Mouse (Mus musculus) neural tube, embryonic 13.5 days (tissue): ENCODE results near the gene Nynrin. TPM values are rescaled to one million over a fixed set of nuclear protein-coding genes. Genes with fewer than 3 reads are reported as not detected.

Source experiments
- ATAC-seq: fragments of 200-750 bp; cut with Nextera tagmentation; 2 replicates; pipeline ENCODE4 v1.8.0; 2017; ENCODE audit warnings: low read depth, mild to moderate bottlenecking, moderate TSS enrichment, moderate library complexity
- H3K27ac ChIP-seq: fragments of 300-500 bp; sonication (generic); replicated peaks from 2 replicates; pipeline ENCODE4 v1.5.1; 2015; ENCODE audit warnings: moderate library complexity, mild to moderate bottlenecking, inconsistent platforms
- H3K27me3 ChIP-seq: fragments of 300-500 bp; sonication (generic); 2 replicates; pipeline ENCODE4 v1.6.1; 2015; ENCODE audit warnings: mild to moderate bottlenecking, inconsistent platforms
- H3K36me3 ChIP-seq: fragments of 300-500 bp; sonication (generic); 2 replicates; pipeline ENCODE4 v1.6.1; 2015; ENCODE audit warnings: mild to moderate bottlenecking, inconsistent platforms
- H3K4me1 ChIP-seq: fragments of 300-500 bp; sonication (generic); replicated peaks from 2 replicates; pipeline ENCODE4 v1.6.1; 2015; ENCODE audit warnings: inconsistent platforms
- H3K4me2 ChIP-seq: fragments of 300-500 bp; sonication (generic); 2 replicates; pipeline ENCODE4 v1.6.1; 2015; ENCODE audit warnings: inconsistent platforms, mild to moderate bottlenecking, moderate library complexity
- H3K4me3 ChIP-seq: fragments of 300-500 bp; sonication (generic); 2 replicates; pipeline ENCODE4 v1.5.1; 2015; ENCODE audit warnings: mild to moderate bottlenecking, inconsistent platforms
- H3K9ac ChIP-seq: fragments of 300-500 bp; sonication (generic); 2 replicates; pipeline ENCODE4 v1.6.1; 2015; ENCODE audit warnings: moderate library complexity, mild to moderate bottlenecking, inconsistent platforms
- H3K9me3 ChIP-seq: fragments of 300-500 bp; sonication (generic); 2 replicates; pipeline ENCODE4 v1.6.1; 2016; ENCODE audit warnings: inconsistent platforms
- WGBS: fragments of 180-500 bp; shearing (Covaris S2); methylation state at CpG from one replicate; pipeline ENCODE4 v1.1.7; 2015; 5-methylcytosine and 5-hydroxymethylcytosine counted together
- polyA plus RNA-seq: library from polyadenylated mRNA; unstranded; fragments of >200 nt; fragmentation: Nextera tagmentation; extraction: Ambion mirVana; gene quantifications from 2 replicates; pipeline ENCODE4 v1.2.1, GENCODE M21; 2015

Nynrin gene
- polyA plus RNA-seq, 1 experiment from 2014 or later: 11.8 TPM

GRCm38 (mm10) chr14:55918240-55919082 is 64.7 kb downstream of the Nynrin start:
- no peak overlapping the region for H3K4me3 ChIP-seq
- H3K36me3 ChIP-seq: no peaks in the 10 kb centered on the region
- H3K9ac ChIP-seq: peak overlapping the region; percentile 45
- H3K4me2 ChIP-seq: peak overlapping the region; percentile 41
- no peaks in the 10 kb centered on the region for H3K9me3 ChIP-seq
- no peaks in the 10 kb centered on the region for H3K27me3 ChIP-seq
- H3K27ac ChIP-seq: no peak overlapping the region
- 45% methylated on average over 14 of the region's 14 CpGs for WGBS
- peak; percentile 87 for ATAC-seq
- peaks cover 4% of the 10 kb centered on the region; the same call in 1 of the 2 replicates for H3K4me1 ChIP-seq

- H3K27me3 ChIP-seq: no peaks in the 10 kb centered on the region
- H3K36me3 ChIP-seq: no peaks in the 10 kb centered on the region
- H3K4me3 ChIP-seq: no peak overlapping the region
- H3K27ac ChIP-seq: no peak overlapping the region
- H3K4me1 ChIP-seq: peaks cover 4% of the 10 kb centered on the region; the same call in 1 of the 2 replicates
- no peak for ATAC-seq
- H3K9me3 ChIP-seq: no peaks in the 10 kb centered on the region
- WGBS: 74% methylated on average over 7 of the region's 7 CpGs
- no peak overlapping the region for H3K4me2 ChIP-seq
- H3K9ac ChIP-seq: no peak overlapping the region
Measured at GRCm38 (mm10) chr14:55922475-55923232, 68.8 kb downstream of the Nynrin start.

Other genes starting within 250 kb of the Nynrin start
- gene Rec8, start 236.0 kb upstream of the Nynrin start, polyA plus RNA-seq: 17.4 and 17.6 TPM in 2 replicates
- gene Ipo4, start 218.1 kb upstream of the Nynrin start, polyA plus RNA-seq: 81.6 and 84.5 TPM in 2 replicates
- 1.9 and 3.0 TPM in 2 replicates for gene Gm49378, start 216.1 kb upstream of the Nynrin start, polyA plus RNA-seq
- 60.0 and 61.2 TPM in 2 replicates for gene Tm9sf1, start 210.2 kb upstream of the Nynrin start, polyA plus RNA-seq
- gene Tssk4, start 203.8 kb upstream of the Nynrin start, polyA plus RNA-seq: 0.30 and 0.31 TPM in 2 replicates
- gene Mdp1, start 193.5 kb upstream of the Nynrin start, polyA plus RNA-seq: 68.6 and 70.4 TPM in 2 replicates
- 51.1 and 55.0 TPM in 2 replicates for gene Gmpr2, start 182.1 kb upstream of the Nynrin start, polyA plus RNA-seq
- 551 and 603 TPM in 2 replicates for gene Nedd8, start 181.9 kb upstream of the Nynrin start, polyA plus RNA-seq
- gene Tinf2, start 172.2 kb upstream of the Nynrin start, polyA plus RNA-seq: 26.3 and 26.9 TPM in 2 replicates
- gene Tgm1, start 140.1 kb upstream of the Nynrin start, polyA plus RNA-seq: 0.17 and 0.66 TPM in 2 replicates
- 50.6 and 53.2 TPM in 2 replicates for gene Rabggta, start 131.7 kb upstream of the Nynrin start, polyA plus RNA-seq
- gene Dhrs1, start 108.3 kb upstream of the Nynrin start, polyA plus RNA-seq: 90.0 and 95.0 TPM in 2 replicates
- gene Nop9, start 108.3 kb upstream of the Nynrin start, polyA plus RNA-seq: 29.3 and 32.7 TPM in 2 replicates
- 0.24 TPM in 1 of 2 replicates, not detected in the other for gene Cideb, start 95.6 kb upstream of the Nynrin start, polyA plus RNA-seq
- 0.29 and 0.33 TPM in 2 replicates for gene Ltb4r2, start 92.6 kb upstream of the Nynrin start, polyA plus RNA-seq
- 0.21 and 0.28 TPM in 2 replicates for gene Ltb4r1, start 88.0 kb upstream of the Nynrin start, polyA plus RNA-seq
- 4.4 and 5.7 TPM in 2 replicates for gene Adcy4, start 69.9 kb upstream of the Nynrin start, polyA plus RNA-seq
- 4.3 and 4.7 TPM in 2 replicates for gene Ripk3, start 65.1 kb upstream of the Nynrin start, polyA plus RNA-seq
- gene Nfatc4, start 30.9 kb upstream of the Nynrin start, polyA plus RNA-seq: 12.2 and 14.2 TPM in 2 replicates
- 0.19 and 0.25 TPM in 2 replicates for gene Cbln3, start 30.4 kb downstream of the Nynrin start, polyA plus RNA-seq
- gene Khnyn, start 30.9 kb downstream of the Nynrin start, polyA plus RNA-seq: 10.5 and 11.1 TPM in 2 replicates
- 105 and 109 TPM in 2 replicates for gene Sdr39u1, start 46.3 kb downstream of the Nynrin start, polyA plus RNA-seq
- 0.47 TPM in 1 of 2 replicates, not detected in the other for gene Cma1, start 90.7 kb downstream of the Nynrin start, polyA plus RNA-seq
- not detected in 2 replicates for gene Cma2, start 97.0 kb downstream of the Nynrin start, polyA plus RNA-seq
- not detected in 2 replicates for gene Mcpt1, start 164.0 kb downstream of the Nynrin start, polyA plus RNA-seq
- gene Mcpt9, start 176.5 kb downstream of the Nynrin start, polyA plus RNA-seq: not detected in 2 replicates
- gene Mcpt2, start 188.0 kb downstream of the Nynrin start, polyA plus RNA-seq: not detected in 2 replicates
- gene Mcpt4, start 208.3 kb downstream of the Nynrin start, polyA plus RNA-seq: not detected in 2 replicates
- gene Mcpt8, start 231.3 kb downstream of the Nynrin start, polyA plus RNA-seq: not detected in 2 replicates
- not detected in 2 replicates for gene Ctsg, start 248.6 kb downstream of the Nynrin start, polyA plus RNA-seq